Mouse (Mus musculus) embryonic fibroblast, embryonic 13.5 days (primary cell): ENCODE measurements at regions not wholly inside any gene's neighbourhood (a gene's known extent, or its start where the extent isn't known, plus 50 kb on each side); places are given as distances from the start of the nearest gene placed in this dataset.

ENCODE experiments used
- CTCF ChIP-seq: IDR thresholded peaks from 2 replicates; pipeline ENCODE4 v1.5.1; 2011; ENCODE audit warnings: mild to moderate bottlenecking, control low read depth, low read length, moderate library complexity, borderline replicate concordance; ENCODE audit not compliant: insufficient read depth
- POLR2A ChIP-seq: IDR thresholded peaks from 2 replicates; pipeline ENCODE4 v1.6.1; 2011; ENCODE audit warnings: low read depth, mild to moderate bottlenecking, control low read depth, low read length, moderate library complexity

DNA sequence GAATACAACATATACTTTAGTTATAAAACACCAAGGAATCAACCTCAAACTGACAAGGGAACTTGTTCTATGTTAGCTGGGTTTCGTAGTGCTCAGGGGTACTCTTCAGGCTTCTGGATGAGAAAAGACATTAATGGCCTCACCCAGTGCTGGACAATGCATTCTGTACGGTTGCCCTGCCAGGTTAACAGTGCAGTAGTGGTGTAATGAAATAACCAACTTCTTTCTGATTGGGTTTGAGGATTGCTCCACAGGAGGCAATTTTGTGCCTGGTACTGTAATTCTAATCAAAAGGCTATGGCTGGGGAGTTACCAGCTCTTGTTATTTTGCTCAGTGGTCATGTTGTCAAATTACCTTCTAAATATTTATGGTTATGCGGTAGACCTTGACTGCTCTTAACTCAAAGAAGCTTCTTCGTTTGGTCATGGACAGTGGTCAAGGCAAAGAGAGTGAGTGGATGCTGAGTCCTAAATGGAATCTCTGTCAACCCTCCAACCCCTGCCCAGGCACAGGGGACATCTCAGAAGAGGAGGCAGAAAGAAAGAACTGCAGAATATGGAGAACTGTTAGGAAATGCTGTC, 158.8 kb upstream of the B3gat2 start:
- TF ChIP-seq CTCF = no peak
- TF ChIP-seq POLR2A = no peak
